Mouse (Mus musculus) liver, postnatal 0 days (tissue): ENCODE data around the gene BC107364. TPM values are rescaled to one million over a fixed set of nuclear protein-coding genes. Genes with fewer than 3 reads are reported as not detected.
A peak's percentile ranks its signal among the peaks of the same experiment; 100 is the strongest.
"Not testable (repeated sequence)": the region's sequence is repeated elsewhere in the genome, so short reads cannot be mapped to it uniquely, and the experiment has no call there.

ENCODE experiments used
- ATAC-seq: fragments of 200-750 bp; cut with Nextera tagmentation; 2 replicates; pipeline ENCODE4 v1.8.0; 2017; ENCODE audit warnings: mild to moderate bottlenecking, moderate library complexity
- DNase-seq: peaks from one replicate; pipeline ENCODE4 v3.0.0-alpha.2; 2016
- H3K27ac ChIP-seq: fragments of 300-500 bp; sonication (generic); 2 replicates; pipeline ENCODE4 v1.5.1; 2014; ENCODE audit warnings: antibody characterized with exemption, moderate library complexity, mild to moderate bottlenecking, low read depth
- H3K27me3 ChIP-seq: fragments of 300-500 bp; sonication (generic); 2 replicates; pipeline ENCODE4 v1.6.1; 2014; ENCODE audit warnings: low read length, control low read depth, mixed read lengths; ENCODE audit not compliant: insufficient read depth
- H3K36me3 ChIP-seq: fragments of 300-500 bp; sonication (generic); replicated peaks from 2 replicates; pipeline ENCODE4 v1.6.1; 2014; ENCODE audit warnings: mild to moderate bottlenecking, control low read depth, low read length, moderate library complexity, mixed read lengths; ENCODE audit not compliant: insufficient read depth
- H3K4me1 ChIP-seq: fragments of 300-500 bp; sonication (generic); 2 replicates; pipeline ENCODE4 v1.6.1; 2014; ENCODE audit warnings: antibody characterized with exemption, mild to moderate bottlenecking, control low read depth; ENCODE audit not compliant: insufficient read depth
- H3K4me2 ChIP-seq: fragments of 300-500 bp; sonication (generic); 2 replicates; pipeline ENCODE4 v1.6.1; 2014; ENCODE audit warnings: low read depth, mild to moderate bottlenecking, low read length, moderate library complexity, mixed read lengths
- H3K4me3 ChIP-seq: fragments of 300-500 bp; sonication (generic); 2 replicates; pipeline ENCODE4 v1.5.1; 2014; ENCODE audit warnings: low read depth, low read length
- H3K9ac ChIP-seq: fragments of 300-500 bp; sonication (generic); replicated peaks from 2 replicates; pipeline ENCODE4 v1.6.1; 2014; ENCODE audit warnings: mild to moderate bottlenecking, moderate library complexity
- H3K9me3 ChIP-seq: fragments of 300-500 bp; sonication (generic); 2 replicates; pipeline ENCODE4 v1.6.1; 2016; ENCODE audit warnings: mild to moderate bottlenecking, control low read depth, low read length, mixed read lengths
- CTCF ChIP-seq: sonication (generic); IDR thresholded peaks from 2 replicates; pipeline ENCODE4 v1.5.1; 2016; ENCODE audit warnings: antibody characterized with exemption, low read depth
- EP300 ChIP-seq: IDR thresholded peaks from 2 replicates; pipeline ENCODE4 v1.6.1; 2016; ENCODE audit warnings: antibody characterized with exemption, low read depth, mild to moderate bottlenecking
- WGBS: fragments of 180-500 bp; shearing (Covaris S2); extraction: QIAGEN DNeasy Blood & Tissue Kit; methylation state at CpG from one replicate; pipeline ENCODE4 v1.1.7; 2014; ENCODE audit not compliant: insufficient replicate concordance; 5-methylcytosine and 5-hydroxymethylcytosine counted together
- polyA plus RNA-seq: library from polyadenylated mRNA; unstranded; fragments of >200 nt; fragmentation: Nextera tagmentation; extraction: Ambion mirVana; gene quantifications from 2 replicates; pipeline ENCODE4 v1.2.1, GENCODE M21; 2015

BC107364 gene
- polyA plus RNA-seq, 1 experiment from 2014 or later, result not detected

- Histone ChIP-seq H3K27ac (no peak overlapping the region), H3K27me3 (peaks cover 41% of the 10 kb centered on the region), H3K9me3 (no peaks in the 10 kb centered on the region), H3K4me3 (no peak overlapping the region), H3K4me1 (peaks cover 5% of the 10 kb centered on the region), H3K4me2 (no peak overlapping the region), H3K36me3 (no peaks in the 10 kb centered on the region), H3K9ac (no peak overlapping the region)
- DNase-seq (no peak), ATAC-seq (no peak)
- 67% methylated on average over 6 of the region's 6 CpGs for WGBS
- TF ChIP-seq EP300, result no peak
- TF ChIP-seq CTCF, result no peak
These were observed 25.5 kb upstream of the BC107364 start for GRCm38 (mm10) chr3:96477558-96477957.

DNA sequence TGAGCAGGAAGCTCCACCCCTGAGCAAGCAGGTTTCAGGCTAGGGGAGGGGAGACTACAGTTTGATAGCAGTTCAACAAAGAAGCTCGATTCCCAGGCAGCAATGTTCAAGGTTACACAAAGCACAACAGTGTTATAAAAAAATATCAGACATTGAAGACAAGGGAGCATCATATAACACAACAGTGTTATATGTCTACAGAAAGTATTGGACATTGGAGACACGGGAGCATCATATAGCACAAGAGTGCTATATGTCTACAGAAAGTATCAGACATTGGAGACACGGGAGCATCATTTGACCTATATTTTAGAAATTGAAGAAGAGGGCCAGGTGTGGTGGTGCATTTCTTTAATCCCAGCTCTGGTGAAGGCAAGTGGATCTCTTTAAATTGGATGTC lies 25.0 kb upstream of the BC107364 start:
- 45% methylated on average over 3 of the region's 3 CpGs for WGBS

DNA sequence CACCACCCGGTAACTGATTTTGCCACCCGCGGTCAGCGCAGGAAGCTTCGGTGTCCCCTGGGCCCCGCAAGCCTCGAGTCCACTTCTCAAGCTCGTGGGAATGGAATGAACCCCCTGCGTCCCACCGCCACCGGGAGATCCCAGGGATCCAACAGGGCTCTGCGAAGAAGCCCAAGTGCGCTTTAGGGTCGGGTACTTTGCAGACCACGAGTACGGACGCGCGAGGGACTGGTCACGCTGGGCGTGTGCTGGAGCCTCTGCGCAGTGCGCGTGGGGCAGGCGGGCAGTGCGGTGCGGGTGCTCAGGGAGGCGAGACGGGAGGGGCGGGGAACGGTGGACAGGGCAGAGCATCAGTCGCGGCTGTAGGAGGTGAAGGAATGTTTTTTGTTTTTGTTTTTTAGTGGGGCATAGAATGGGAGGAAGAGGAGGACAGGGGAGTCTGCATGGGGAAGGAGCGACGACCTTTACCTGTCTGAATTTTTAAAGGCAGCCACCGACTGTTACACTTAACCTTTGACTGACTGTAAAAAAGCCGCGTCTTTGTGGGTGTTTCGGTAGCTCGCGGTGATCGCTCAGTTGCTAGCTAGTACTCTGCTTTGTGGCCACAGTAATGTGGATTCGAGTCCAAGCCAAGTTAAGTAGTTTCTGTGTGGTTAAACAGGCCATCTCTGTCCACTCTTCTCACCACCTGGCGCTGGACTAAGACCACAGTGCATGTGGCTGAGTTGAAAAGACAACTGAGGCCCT lies 23.0 kb upstream of the BC107364 start:
- no peak overlapping the region for H3K9ac ChIP-seq
- peak overlapping the region; percentile 48 for H3K4me3 ChIP-seq
- peaks cover 50% of the 10 kb centered on the region for H3K27me3 ChIP-seq
- DNase-seq (no peak), ATAC-seq (no peak)
- H3K4me2 ChIP-seq, result peak overlapping the region; percentile 69
- no peak for TF ChIP-seq EP300
- H3K4me1 ChIP-seq, result peaks cover 5% of the 10 kb centered on the region
- H3K9me3 ChIP-seq, result no peaks in the 10 kb centered on the region
- 2% methylated on average over 44 of the region's 44 CpGs for WGBS
- H3K36me3 ChIP-seq, result no peaks in the 10 kb centered on the region
- no peak overlapping the region for H3K27ac ChIP-seq

More for the DNA sequence above, 25.0 kb upstream of the BC107364 start:
- no peak for ATAC-seq
- H3K4me1 ChIP-seq, result peaks cover 5% of the 10 kb centered on the region
- TF ChIP-seq CTCF (no peak), EP300 (no peak)
- no peak overlapping the region for H3K9ac ChIP-seq
- no peaks in the 10 kb centered on the region for H3K36me3 ChIP-seq
- no peaks in the 10 kb centered on the region for H3K9me3 ChIP-seq
- H3K4me2 ChIP-seq, result no peak overlapping the region
- H3K27ac ChIP-seq, result no peak overlapping the region
- no peak for DNase-seq
- H3K4me3 ChIP-seq, result no peak overlapping the region
- peaks cover 44% of the 10 kb centered on the region for H3K27me3 ChIP-seq

DNA sequence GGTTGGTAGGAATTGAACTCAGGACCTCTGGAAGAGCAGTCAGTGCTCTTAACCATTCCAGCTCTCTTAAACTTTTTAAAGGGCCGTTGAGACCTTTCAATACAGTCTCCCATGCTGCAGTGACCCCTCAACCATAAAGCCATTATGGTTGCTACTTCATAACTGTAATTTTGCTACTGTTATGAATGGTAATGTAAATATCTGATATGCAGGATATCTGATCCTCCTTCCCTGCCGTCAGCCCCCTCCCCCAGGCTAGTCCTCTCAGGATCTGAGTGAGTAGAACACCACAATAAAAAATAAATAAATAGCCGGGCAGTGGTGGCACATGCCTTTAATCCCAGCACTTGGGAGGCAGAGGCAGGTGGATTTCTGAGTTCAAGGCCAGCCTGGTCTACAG lies 21.4 kb upstream of the BC107364 start:
- H3K4me3 ChIP-seq, H3K9ac ChIP-seq, H3K4me1 ChIP-seq, H3K27ac ChIP-seq, DNase-seq, H3K36me3 ChIP-seq, ATAC-seq, H3K4me2 ChIP-seq, H3K9me3 ChIP-seq: not testable (repeated sequence)
- peaks cover 50% of the 10 kb centered on the region for H3K27me3 ChIP-seq
- 60% methylated on average over 3 of the region's 3 CpGs for WGBS

- H3K4me3 ChIP-seq, result no peak overlapping the region
- H3K27me3 ChIP-seq, result peaks cover 40% of the 10 kb centered on the region
- no peak for TF ChIP-seq EP300
- no peak for TF ChIP-seq CTCF
- H3K9ac ChIP-seq, result no peak overlapping the region
- no peak overlapping the region for H3K4me2 ChIP-seq
- H3K4me1 ChIP-seq, result peaks cover 5% of the 10 kb centered on the region
- H3K27ac ChIP-seq, result no peak overlapping the region
- no peaks in the 10 kb centered on the region for H3K36me3 ChIP-seq
- DNase-seq (no peak), ATAC-seq (no peak)
- H3K9me3 ChIP-seq, result no peaks in the 10 kb centered on the region
- WGBS, result 84% methylated on average over 5 of the region's 5 CpGs
These were observed 20.0 kb upstream of the BC107364 start for GRCm38 (mm10) chr3:96472066-96472465.

GRCm38 (mm10) chr3:96469626-96470025 lies 17.5 kb upstream of the BC107364 start:
- no peak overlapping the region for H3K9ac ChIP-seq
- no peak overlapping the region for H3K27ac ChIP-seq
- peaks cover 19% of the 10 kb centered on the region for H3K27me3 ChIP-seq
- H3K4me2 ChIP-seq, result no peak overlapping the region
- H3K4me1 ChIP-seq, result peaks cover under 1% of the 10 kb centered on the region; the same call in 1 of the 2 replicates
- H3K4me3 ChIP-seq, result no peak overlapping the region
- ATAC-seq, result no peak
- TF ChIP-seq EP300 (no peak), CTCF (no peak)
- DNase-seq, result no peak
- 67% methylated on average over 3 of the region's 3 CpGs for WGBS
- H3K36me3 ChIP-seq, result no peaks in the 10 kb centered on the region
- no peaks in the 10 kb centered on the region for H3K9me3 ChIP-seq

DNA sequence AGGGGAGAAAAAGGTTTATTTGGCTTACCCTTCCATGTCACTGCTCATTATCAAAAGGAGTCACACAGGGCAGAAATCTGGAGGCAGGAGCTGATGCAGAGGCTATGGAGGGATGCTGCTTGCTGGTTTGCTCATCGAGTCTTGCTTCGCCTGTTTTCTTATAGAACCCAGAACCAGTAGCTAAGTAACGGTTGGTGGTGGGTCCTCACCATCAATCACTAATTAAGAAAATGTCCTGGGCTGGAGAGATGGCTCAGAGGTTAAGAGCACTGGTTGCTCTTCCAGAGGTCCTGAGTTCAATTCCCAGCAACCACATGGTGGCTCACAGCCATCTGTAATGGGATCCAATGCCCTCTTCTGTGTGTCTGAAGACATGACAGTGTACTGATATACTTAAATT lies 16.2 kb upstream of the BC107364 start:
- not testable (repeated sequence) for H3K9me3 ChIP-seq, DNase-seq, H3K9ac ChIP-seq, H3K36me3 ChIP-seq, H3K27ac ChIP-seq, H3K4me3 ChIP-seq, H3K4me1 ChIP-seq, ATAC-seq, H3K4me2 ChIP-seq
- 80% methylated on average over 3 of the region's 3 CpGs for WGBS
- peaks cover 14% of the 10 kb centered on the region for H3K27me3 ChIP-seq
